Mouse (Mus musculus) heart, postnatal 0 days (tissue): ENCODE measurements around the gene Dact3. TPM values are rescaled to one million over a fixed set of nuclear protein-coding genes. Genes with fewer than 3 reads are reported as not detected.
A peak's percentile ranks its signal among the peaks of the same experiment; 100 is the strongest.

Experiments used
- ATAC-seq: fragments of 200-750 bp; cut with Nextera tagmentation; 2 replicates; pipeline ENCODE4 v1.8.0; 2017; ENCODE audit warnings: low read depth, moderate number of reproducible peaks, moderate library complexity; ENCODE audit not compliant: insufficient read depth
- DNase-seq: peaks from one replicate; pipeline ENCODE4 v3.0.0-alpha.2; 2016; ENCODE audit warnings: low spot score
- H3K27ac ChIP-seq: fragments of 300-500 bp; sonication (generic); 2 replicates; pipeline ENCODE4 v1.5.1; 2014; ENCODE audit warnings: low read depth, mild to moderate bottlenecking
- H3K27me3 ChIP-seq: fragments of 300-500 bp; sonication (generic); 2 replicates; pipeline ENCODE4 v1.6.1; 2014; ENCODE audit warnings: low read length, mixed read lengths; ENCODE audit not compliant: control insufficient read depth, insufficient read depth
- H3K36me3 ChIP-seq: fragments of 300-500 bp; sonication (generic); replicated peaks from 2 replicates; pipeline ENCODE4 v1.6.1; 2014; ENCODE audit warnings: low read length, mixed read lengths; ENCODE audit not compliant: control insufficient read depth, insufficient read depth
- H3K4me1 ChIP-seq: fragments of 300-500 bp; sonication (generic); 2 replicates; pipeline ENCODE4 v1.6.1; 2014; ENCODE audit warnings: antibody characterized with exemption; ENCODE audit not compliant: control insufficient read depth, insufficient read depth
- H3K4me2 ChIP-seq: fragments of 300-500 bp; sonication (generic); 2 replicates; pipeline ENCODE4 v1.6.1; 2014; ENCODE audit warnings: low read depth, mild to moderate bottlenecking, low read length, moderate library complexity
- H3K4me3 ChIP-seq: fragments of 300-500 bp; sonication (generic); 2 replicates; pipeline ENCODE4 v1.5.1; 2014; ENCODE audit warnings: low read depth, low read length
- H3K9ac ChIP-seq: fragments of 300-500 bp; sonication (generic); replicated peaks from 2 replicates; pipeline ENCODE4 v1.6.1; 2014; ENCODE audit warnings: low read depth, low read length, mixed read lengths
- H3K9me3 ChIP-seq: fragments of 300-500 bp; sonication (generic); replicated peaks from 2 replicates; pipeline ENCODE4 v1.6.1; 2016; ENCODE audit warnings: low read length; ENCODE audit not compliant: control insufficient read depth
- CTCF ChIP-seq: IDR thresholded peaks from 2 replicates; pipeline ENCODE4 v1.5.1; 2016; ENCODE audit warnings: antibody characterized with exemption, control low read depth, low read depth
- EP300 ChIP-seq: IDR thresholded peaks from 2 replicates; pipeline ENCODE4 v1.6.1; 2016; ENCODE audit warnings: antibody characterized with exemption, low read depth
- WGBS: fragments of 180-500 bp; shearing (Covaris S2); extraction: QIAGEN DNeasy Blood & Tissue Kit; methylation state at CpG from one replicate; pipeline ENCODE4 v1.1.7; 2014; 5-methylcytosine and 5-hydroxymethylcytosine counted together
- polyA plus RNA-seq: library from polyadenylated mRNA; unstranded; fragments of >200 nt; fragmentation: Nextera tagmentation; extraction: Ambion mirVana; gene quantifications from 2 replicates; pipeline ENCODE4 v1.2.1, GENCODE M21; 2015
- total RNA-seq: library from RNA; depleted of rRNA; stranded (reverse); fragments of >200 nt; gene quantifications from 2 replicates; pipeline ENCODE4 v1.2.3, GENCODE M21; 2014; ENCODE audit warnings: low replicate concordance

Dact3 gene
- total and polyA plus RNA-seq, 2 experiments from 2014 or later: 3.8 to 69.6 TPM

GRCm38 (mm10) chr7:16922360-16922973 is 47.4 kb downstream of the Dact3 start:
- H3K9ac ChIP-seq: peak overlapping the region; percentile 93
- peak overlapping the region; percentile 89 for H3K4me3 ChIP-seq
- WGBS: 45% methylated on average over 10 of the region's 10 CpGs
- peak overlapping the region; percentile 9; the same call in 1 of the 2 replicates for H3K27ac ChIP-seq
- no peaks in the 10 kb centered on the region for H3K9me3 ChIP-seq
- no peak for DNase-seq
- H3K27me3 ChIP-seq: no peaks in the 10 kb centered on the region
- no peak for ATAC-seq
- peaks cover 37% of the 10 kb centered on the region for H3K4me1 ChIP-seq
- H3K36me3 ChIP-seq: peaks cover 27% of the 10 kb centered on the region
- H3K4me2 ChIP-seq: peak overlapping the region; percentile 99
- no peak for TF ChIP-seq CTCF
- TF ChIP-seq EP300: no peak

DNA sequence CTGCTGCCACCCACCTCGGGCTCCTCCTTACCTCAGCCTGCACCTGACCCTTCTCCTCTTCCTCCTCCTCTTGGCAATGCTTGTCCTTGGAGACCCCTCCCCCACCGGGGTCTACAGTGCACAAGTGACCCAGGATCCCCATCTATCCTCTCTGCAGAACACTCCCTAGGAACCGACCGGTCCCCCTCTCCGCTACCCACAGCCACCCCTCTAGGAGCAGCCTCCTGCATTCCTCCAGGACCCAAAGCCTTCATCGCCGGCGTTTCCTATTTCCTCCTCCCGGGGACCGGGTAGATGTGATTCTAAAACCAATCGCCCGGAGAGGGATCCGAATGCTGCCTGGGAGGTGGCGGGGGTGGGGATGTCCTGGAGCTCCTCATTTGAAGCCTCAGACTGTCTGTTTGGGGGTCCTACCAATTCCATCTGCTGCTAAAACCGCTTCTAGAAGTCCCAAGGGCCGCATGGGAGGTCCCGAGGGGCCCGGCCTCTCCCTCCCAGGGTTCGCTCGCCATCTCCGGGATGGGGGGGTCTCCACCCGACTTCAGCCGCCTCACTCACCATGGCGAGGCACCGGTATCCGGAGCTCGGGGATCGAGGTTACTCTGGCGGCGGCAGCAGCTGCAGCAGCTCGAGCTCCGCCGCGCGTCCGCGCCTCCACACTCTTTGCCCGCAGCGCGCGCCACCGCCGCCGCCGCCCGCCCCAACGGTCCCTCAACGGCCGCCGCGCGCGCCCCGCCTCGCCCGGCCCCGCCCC is 48.3 kb downstream of the Dact3 start:
- H3K27me3 ChIP-seq: no peaks in the 10 kb centered on the region
- peak overlapping the region; percentile 91 for H3K27ac ChIP-seq
- peak overlapping the region; percentile 89 for H3K4me3 ChIP-seq
- DNase-seq: no peak
- no peaks in the 10 kb centered on the region for H3K9me3 ChIP-seq
- H3K4me1 ChIP-seq: peaks cover 37% of the 10 kb centered on the region
- no peak for TF ChIP-seq EP300
- H3K9ac ChIP-seq: peak overlapping the region; percentile 93
- peaks cover 17% of the 10 kb centered on the region for H3K36me3 ChIP-seq
- 0% methylated on average over 55 of the region's 57 CpGs for WGBS
- H3K4me2 ChIP-seq: peak overlapping the region; percentile 99
- 0 out of 2 replicates have a peak, but pooled peaks have one; percentile 0 for ATAC-seq

- 2% methylated on average over 64 of the region's 64 CpGs for WGBS
- ATAC-seq: peak; percentile 86
- peak; percentile 95; the same call in 1 of the 2 replicates for TF ChIP-seq EP300
- TF ChIP-seq CTCF: no peak
- peaks cover 11% of the 10 kb centered on the region for H3K36me3 ChIP-seq
- no peaks in the 10 kb centered on the region for H3K9me3 ChIP-seq
- H3K4me2 ChIP-seq: peak within 1 kb of the TSS; percentile 99
- H3K4me3 ChIP-seq: peak within 1 kb of the TSS; percentile 89
- peak; percentile 98 for DNase-seq
- peaks cover 37% of the 10 kb centered on the region for H3K4me1 ChIP-seq
- peak within 1 kb of the TSS; percentile 93 for H3K9ac ChIP-seq
- peak within 1 kb of the TSS; percentile 95 for H3K27ac ChIP-seq
- no peaks in the 10 kb centered on the region for H3K27me3 ChIP-seq
These were observed 49.1 kb downstream of the Dact3 start, which contains the start of gene Calm3 for GRCm38 (mm10) chr7:16924037-16924834. Gene Calm3 (minus strand): TSS chr7:16924114.

DNA sequence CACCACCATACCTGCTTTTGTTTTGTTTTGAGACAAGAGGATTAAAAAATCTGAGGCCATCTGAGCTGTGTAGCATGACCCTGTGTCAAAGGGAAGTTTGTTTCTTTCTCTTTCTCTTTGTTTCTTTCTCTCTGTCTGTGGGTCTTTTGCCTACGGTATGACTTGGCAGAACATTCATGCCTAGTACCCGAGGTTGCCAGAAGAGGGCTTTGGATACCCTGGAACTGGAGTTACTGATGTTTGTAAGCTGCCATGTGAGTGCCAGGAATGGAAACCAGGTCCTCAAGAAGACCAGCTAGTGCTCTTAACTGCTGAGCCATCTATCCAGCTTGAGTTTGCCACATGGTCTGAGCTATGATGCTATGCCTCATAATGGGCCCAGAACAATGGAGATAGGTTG is 53.2 kb downstream of the Dact3 start:
- ATAC-seq (no peak), DNase-seq (no peak)
- Histone ChIP-seq H3K4me2 (no peak overlapping the region), H3K36me3 (no peaks in the 10 kb centered on the region), H3K9ac (no peak overlapping the region), H3K9me3 (no peaks in the 10 kb centered on the region), H3K4me3 (no peak overlapping the region), H3K27ac (no peak overlapping the region), H3K4me1 (no peaks in the 10 kb centered on the region), H3K27me3 (no peaks in the 10 kb centered on the region)
- 27% methylated on average over 2 of the region's 2 CpGs for WGBS
- TF ChIP-seq CTCF: no peak
- TF ChIP-seq EP300: no peak

DNA sequence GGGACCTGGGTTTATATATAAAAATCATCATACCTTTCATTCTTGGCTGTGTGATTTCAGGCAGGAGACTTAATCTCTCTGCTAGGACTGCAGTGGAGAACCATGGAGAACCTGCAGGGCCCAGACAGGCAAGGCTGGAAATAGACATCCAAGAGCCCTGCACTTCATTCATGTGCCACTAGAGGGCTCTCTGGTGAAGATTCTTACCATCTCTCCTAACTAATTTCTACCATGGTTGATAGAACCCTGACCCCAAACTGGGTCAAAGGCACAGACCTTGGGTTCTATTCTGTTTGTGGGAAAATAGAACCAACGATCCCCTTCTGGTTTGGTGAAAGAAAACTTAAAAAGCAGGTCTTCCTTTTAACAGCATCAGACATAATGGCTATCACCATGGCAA is 55.7 kb downstream of the Dact3 start:
- no peaks in the 10 kb centered on the region for H3K4me1 ChIP-seq
- no peaks in the 10 kb centered on the region for H3K9me3 ChIP-seq
- no peak overlapping the region for H3K9ac ChIP-seq
- H3K4me2 ChIP-seq: no peak overlapping the region
- no peak overlapping the region for H3K4me3 ChIP-seq
- WGBS: 7% methylated on average over 1 of the region's 1 CpGs
- TF ChIP-seq EP300: no peak
- peak; percentile 71 for TF ChIP-seq CTCF
- DNase-seq (peak; percentile 44), ATAC-seq (no peak)
- no peak overlapping the region for H3K27ac ChIP-seq
- no peaks in the 10 kb centered on the region for H3K36me3 ChIP-seq
- H3K27me3 ChIP-seq: no peaks in the 10 kb centered on the region
